Mouse (Mus musculus) intestine, postnatal 0 days (tissue): Measurements from ENCODE around the gene Pyy. TPM values are rescaled to one million over a fixed set of nuclear protein-coding genes. Genes with fewer than 3 reads are reported as not detected.
A peak's percentile ranks its signal among the peaks of the same experiment; 100 is the strongest.

Experiments used
- ATAC-seq: fragments of 200-750 bp; cut with Nextera tagmentation; 2 replicates; pipeline ENCODE4 v1.8.0; 2017; ENCODE audit warnings: mild to moderate bottlenecking, moderate TSS enrichment, moderate library complexity
- H3K27ac ChIP-seq: fragments of 300-500 bp; sonication (generic); 2 replicates; pipeline ENCODE4 v1.5.1; 2014; ENCODE audit warnings: mild to moderate bottlenecking, low read depth, low read length, moderate library complexity
- H3K27me3 ChIP-seq: fragments of 300-500 bp; sonication (generic); replicated peaks from 2 replicates; pipeline ENCODE4 v1.6.1; 2014; ENCODE audit warnings: low read length, mixed read lengths; ENCODE audit not compliant: control insufficient read depth, insufficient read depth
- H3K36me3 ChIP-seq: fragments of 300-500 bp; sonication (generic); 2 replicates; pipeline ENCODE4 v1.6.1; 2014; ENCODE audit warnings: mild to moderate bottlenecking, moderate library complexity; ENCODE audit not compliant: control insufficient read depth, insufficient read depth
- H3K4me1 ChIP-seq: fragments of 300-500 bp; sonication (generic); replicated peaks from 2 replicates; pipeline ENCODE4 v1.6.1; 2014; ENCODE audit warnings: antibody characterized with exemption, low read length, mixed read lengths; ENCODE audit not compliant: control insufficient read depth, insufficient read depth
- H3K4me2 ChIP-seq: fragments of 300-500 bp; sonication (generic); replicated peaks from 2 replicates; pipeline ENCODE4 v1.6.1; 2014; ENCODE audit warnings: low read depth, mild to moderate bottlenecking, moderate library complexity
- H3K4me3 ChIP-seq: fragments of 300-500 bp; sonication (generic); 2 replicates; pipeline ENCODE4 v1.5.1; 2014; ENCODE audit warnings: low read depth, low read length
- H3K9ac ChIP-seq: fragments of 300-500 bp; sonication (generic); 2 replicates; pipeline ENCODE4 v1.6.1; 2014; ENCODE audit warnings: mild to moderate bottlenecking, low read depth, low read length
- H3K9me3 ChIP-seq: fragments of 300-500 bp; sonication (generic); 2 replicates; pipeline ENCODE4 v1.6.1; 2016; ENCODE audit warnings: mixed run types; ENCODE audit not compliant: control insufficient read depth
- CTCF ChIP-seq: sonication (generic); IDR thresholded peaks from 2 replicates; pipeline ENCODE4 v1.5.1; 2016; ENCODE audit warnings: low read depth, mild to moderate bottlenecking, control low read depth, antibody characterized with exemption, moderate library complexity
- WGBS: fragments of 180-500 bp; shearing (Covaris S2); extraction: QIAGEN DNeasy Blood & Tissue Kit; methylation state at CpG from one replicate; pipeline ENCODE4 v1.1.7; 2014; 5-methylcytosine and 5-hydroxymethylcytosine counted together
- polyA plus RNA-seq: library from polyadenylated mRNA; unstranded; fragments of >200 nt; fragmentation: Nextera tagmentation; extraction: Ambion mirVana; gene quantifications from 2 replicates; pipeline ENCODE4 v1.2.1, GENCODE M21; 2015

The Pyy gene
- polyA plus RNA-seq, 1 experiment from 2014 or later, result 192 TPM

DNA sequence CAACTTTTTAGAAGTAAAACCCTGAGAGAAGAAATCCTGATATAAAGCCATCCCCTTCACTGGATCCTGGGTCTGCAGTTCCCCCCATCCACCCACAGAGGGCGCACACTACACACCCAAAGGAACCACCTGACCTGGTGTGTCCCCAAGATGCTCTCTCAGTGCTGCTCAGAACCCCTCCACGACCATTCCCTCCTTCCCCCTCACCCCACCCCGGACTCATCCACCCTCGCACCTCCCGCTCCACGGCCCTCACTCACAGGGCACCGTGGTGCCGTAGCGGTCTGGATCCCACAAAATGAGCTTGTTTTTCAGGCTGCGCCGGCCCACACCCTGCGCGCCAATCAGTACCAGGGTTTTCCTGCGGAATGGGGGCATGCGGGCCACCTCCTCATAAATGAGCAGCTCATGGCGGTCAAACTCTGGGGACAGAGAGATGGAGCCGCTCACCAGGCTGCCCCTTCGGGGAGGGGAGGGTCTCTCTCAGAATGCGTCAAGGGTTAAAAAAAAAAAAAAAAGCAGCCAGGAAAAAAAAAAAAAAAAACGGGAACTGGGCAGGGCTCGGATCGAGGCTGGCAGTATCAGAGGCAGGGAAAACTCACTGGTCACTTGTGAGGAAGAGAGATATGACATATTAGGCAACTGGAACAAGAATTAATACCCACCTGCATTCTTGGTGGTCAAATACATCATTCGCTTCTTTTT, 46.2 kb downstream of the Pyy start:
- peak; percentile 96 for TF ChIP-seq CTCF
- peak overlapping the region; percentile 67 for H3K4me2 ChIP-seq
- no peaks in the 10 kb centered on the region for H3K27me3 ChIP-seq
- H3K9ac ChIP-seq, result no peak overlapping the region
- peak overlapping the region; percentile 17; the same call in 1 of the 2 replicates for H3K4me3 ChIP-seq
- H3K27ac ChIP-seq, result no peak overlapping the region
- H3K4me1 ChIP-seq, result 0 out of 2 replicates have a peak, but pooled peaks cover 5% of the 10 kb centered on the region
- H3K36me3 ChIP-seq, result no peaks in the 10 kb centered on the region
- ATAC-seq, result 0 out of 2 replicates have a peak, but pooled peaks have one; percentile 22
- no peaks in the 10 kb centered on the region for H3K9me3 ChIP-seq
- 3% methylated on average over 23 of the region's 23 CpGs for WGBS

Other genes starting within 250 kb of the Pyy start
- gene Meox1, start 213.5 kb downstream of the Pyy start, polyA plus RNA-seq, result 3.8 and 4.1 TPM in 2 replicates
- gene Sost, start 140.8 kb downstream of the Pyy start, polyA plus RNA-seq, result not detected in 2 replicates
- gene Cfap97d1, start 123.6 kb downstream of the Pyy start, polyA plus RNA-seq, result not detected in 2 replicates
- 49.9 and 53.5 TPM in 2 replicates for gene Dusp3, start 120.8 kb downstream of the Pyy start, polyA plus RNA-seq
- 8.1 and 8.6 TPM in 2 replicates for gene Mpp3, start 79.4 kb downstream of the Pyy start, polyA plus RNA-seq
- gene Cd300lg, start 66.3 kb downstream of the Pyy start, polyA plus RNA-seq, result 5.4 and 5.6 TPM in 2 replicates
- 1.7 and 2.2 TPM in 2 replicates for gene Mpp2, start 19.3 kb downstream of the Pyy start, polyA plus RNA-seq
- 1.2 and 3.4 TPM in 2 replicates for gene Ppy, start 6.5 kb downstream of the Pyy start, polyA plus RNA-seq
- 37.9 and 40.4 TPM in 2 replicates for gene Nags, start 37.7 kb upstream of the Pyy start, polyA plus RNA-seq
- gene Tmem101, start 48.6 kb upstream of the Pyy start, polyA plus RNA-seq, result 10.9 and 11.4 TPM in 2 replicates
- gene Lsm12, start 77.5 kb upstream of the Pyy start, polyA plus RNA-seq, result 103 and 107 TPM in 2 replicates
- gene G6pc3, start 81.8 kb upstream of the Pyy start, polyA plus RNA-seq, result 20.4 and 21.1 TPM in 2 replicates
- 30.1 and 30.4 TPM in 2 replicates for gene Hdac5, start 122.3 kb upstream of the Pyy start, polyA plus RNA-seq
- 2.7 and 3.4 TPM in 2 replicates for gene BC030867, start 141.1 kb upstream of the Pyy start, polyA plus RNA-seq
- gene Asb16, start 160.9 kb upstream of the Pyy start, polyA plus RNA-seq, result 0.05 and 0.09 TPM in 2 replicates
- gene Tmub2, start 177.1 kb upstream of the Pyy start, polyA plus RNA-seq, result 43.3 and 44.2 TPM in 2 replicates
- 8.6 and 10.5 TPM in 2 replicates for gene Atxn7l3, start 188.8 kb upstream of the Pyy start, polyA plus RNA-seq
- gene Ubtf, start 211.9 kb upstream of the Pyy start, polyA plus RNA-seq, result 39.6 and 41.9 TPM in 2 replicates